Mouse (Mus musculus) neutrophil, adult 5-6 weeks (primary cell): ENCODE measurements around the gene Acta1. TPM values are rescaled to one million over a fixed set of nuclear protein-coding genes. Genes with fewer than 3 reads are reported as not detected.

Experiments used
- ATAC-seq: fragments of 151-379, 151-347 bp; 2 replicates; pipeline ENCODE4 v1.8.0; 2017; ENCODE audit warnings: mild to moderate bottlenecking, moderate TSS enrichment; ENCODE audit not compliant: insufficient number of reproducible peaks, poor library complexity, low FRiP score, severe bottlenecking; ENCODE audit errors: extremely low read depth
- total RNA-seq: library from RNA; stranded (forward); fragments of 200-1000 nt; gene quantifications from 2 replicates; pipeline ENCODE4 v1.2.3, GENCODE M21; 2017

The Acta1 gene
- total RNA-seq = not detected in 2 replicates

DNA sequence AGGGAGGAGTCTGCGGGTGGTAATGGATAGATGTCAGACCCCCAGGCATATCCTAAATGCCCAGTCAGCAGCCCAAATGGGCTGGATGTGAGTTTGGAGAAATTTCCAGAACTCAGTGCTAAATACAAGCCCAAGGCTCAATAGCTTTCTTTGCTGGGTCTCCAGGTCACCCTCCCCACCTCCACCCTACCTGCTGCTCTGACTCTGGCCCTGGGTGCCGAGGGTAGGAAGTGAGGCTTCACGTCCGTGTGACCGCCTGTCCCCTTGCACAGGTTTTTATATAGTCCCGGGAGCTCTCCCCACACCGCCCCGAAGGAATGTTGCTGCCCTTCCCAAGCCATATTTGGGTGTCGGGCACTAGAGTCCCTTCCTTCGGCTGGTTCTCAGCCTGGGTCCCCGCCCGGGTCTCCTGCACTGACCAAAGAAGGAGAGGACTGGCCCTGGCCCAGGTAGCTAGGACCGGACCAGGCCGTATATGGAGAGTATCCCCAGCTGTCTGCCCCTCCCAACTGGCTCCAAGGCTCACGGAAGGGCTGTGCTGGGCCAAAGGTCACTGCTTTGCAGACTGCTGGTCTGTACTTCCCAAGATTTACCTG, at the start of gene Acta1:
TSS of gene Acta1 (minus strand) at position 250 of the 596 bp plus-strand sequence.
- ATAC-seq = no peak

DNA sequence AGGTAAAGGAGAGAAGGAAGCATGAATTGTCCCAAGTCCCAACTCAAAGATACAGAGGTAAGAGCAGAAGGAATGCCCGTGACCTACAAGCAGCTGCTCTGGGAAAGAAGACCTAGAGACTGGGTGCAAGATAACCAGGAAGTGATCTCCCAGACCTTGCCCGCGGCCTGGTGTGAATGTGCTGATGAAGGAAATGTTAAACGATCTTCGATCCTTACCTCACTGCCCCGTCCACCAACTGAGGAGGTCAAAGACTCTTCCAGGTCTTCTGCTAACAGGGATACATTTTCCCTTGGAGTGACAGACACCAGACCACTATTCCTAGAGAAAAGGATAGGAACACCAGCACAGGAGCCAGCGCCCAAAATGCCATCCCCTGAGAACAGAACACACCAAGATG, 34.5 kb upstream of the Acta1 start:
- ATAC-seq = no peak

DNA sequence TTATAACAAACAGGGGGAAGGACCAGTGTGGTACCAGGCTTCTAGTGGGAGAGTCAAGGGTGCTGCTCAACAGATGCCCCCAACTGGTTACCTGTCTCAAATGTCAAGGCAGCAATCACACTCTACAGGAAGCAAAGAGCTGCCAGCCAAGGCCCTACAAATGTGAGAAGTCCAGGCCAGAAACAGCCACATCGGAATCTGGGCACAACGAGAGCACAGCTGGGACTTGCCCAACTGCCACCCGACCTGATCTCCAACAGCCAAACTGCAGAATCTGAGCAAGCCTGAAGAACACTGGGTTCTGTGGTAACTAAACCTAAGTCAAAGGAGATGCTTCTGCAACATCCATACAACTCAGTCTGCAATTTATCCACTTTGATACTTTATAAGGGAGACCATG, 31.1 kb upstream of the Acta1 start:
- no peak for ATAC-seq

DNA sequence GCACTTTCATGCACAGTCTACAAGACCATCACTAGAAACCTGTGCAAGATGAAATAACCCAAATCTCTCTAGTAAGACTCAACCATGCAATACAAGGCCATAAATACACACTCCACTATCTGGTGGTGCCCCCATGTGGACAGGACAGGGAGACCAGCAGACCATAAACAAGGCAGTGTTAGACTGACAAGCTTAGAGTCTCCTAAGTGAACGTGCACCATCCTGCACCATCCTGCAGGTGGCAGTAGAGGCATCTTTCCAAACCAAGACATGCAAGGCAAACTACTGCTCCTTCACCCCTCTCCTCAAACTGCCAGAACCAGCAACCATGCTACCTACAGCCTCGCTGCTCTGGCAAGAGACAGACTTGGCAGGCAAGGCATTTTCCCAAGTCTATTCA, 30.2 kb upstream of the Acta1 start:
- ATAC-seq = peak; percentile 87

DNA sequence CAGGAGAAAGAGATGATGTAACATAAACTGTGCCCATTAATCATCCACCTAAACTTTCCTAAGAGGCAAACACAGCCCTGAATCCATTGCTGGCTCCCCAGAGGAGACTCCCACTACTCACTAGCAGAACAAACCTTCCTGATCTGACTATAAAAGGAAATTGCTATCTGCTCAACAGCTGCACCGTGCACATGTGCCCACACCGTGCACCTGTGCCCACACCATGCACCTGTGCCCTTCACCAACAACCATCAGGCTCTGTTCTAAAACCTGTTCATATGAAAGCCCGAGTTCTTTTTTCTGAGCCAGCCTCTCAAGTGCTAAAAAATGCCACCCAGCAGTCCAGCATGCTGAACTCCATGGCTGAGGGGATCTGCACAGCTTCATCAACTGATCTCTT, 20.1 kb upstream of the Acta1 start:
- ATAC-seq = no peak

DNA sequence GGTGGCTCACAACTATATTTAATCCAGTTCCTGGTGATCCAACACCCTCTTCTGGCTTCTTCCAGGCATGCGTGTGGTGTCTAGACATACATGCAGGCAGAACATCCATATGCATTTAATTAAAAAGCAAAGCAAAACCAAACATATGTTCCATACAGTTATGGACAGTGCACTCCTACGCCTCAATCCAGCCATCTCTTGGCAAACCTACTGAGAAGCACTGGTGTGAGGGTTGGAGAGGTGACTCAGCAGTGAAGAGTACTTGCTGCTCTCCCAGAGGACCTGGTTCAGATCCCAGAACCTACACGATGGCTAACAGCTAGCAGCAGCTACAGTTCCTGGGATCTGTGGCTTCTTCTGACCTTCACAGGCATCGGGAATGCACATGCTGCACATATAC, 17.7 kb upstream of the Acta1 start:
- ATAC-seq = no peak

DNA sequence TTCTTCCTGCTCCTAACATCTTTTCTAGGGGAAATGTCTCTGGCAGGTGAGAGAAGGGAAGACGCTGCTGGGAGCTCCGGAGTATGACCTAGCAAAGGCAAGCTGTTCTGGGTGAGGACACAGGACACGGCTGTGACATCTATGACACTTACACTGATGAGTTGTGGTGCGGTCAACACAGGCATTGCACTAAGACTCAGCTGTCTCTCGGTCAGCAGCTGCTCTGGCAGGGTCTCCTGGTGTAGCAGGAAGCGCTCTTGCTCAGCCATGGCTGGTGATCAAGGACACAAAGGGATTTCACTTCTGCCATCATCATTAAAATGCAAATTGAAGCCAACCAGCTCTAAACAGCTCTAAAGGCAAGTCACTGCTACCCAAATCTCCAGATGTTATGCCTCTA, 13.1 kb upstream of the Acta1 start:
- no peak for ATAC-seq

DNA sequence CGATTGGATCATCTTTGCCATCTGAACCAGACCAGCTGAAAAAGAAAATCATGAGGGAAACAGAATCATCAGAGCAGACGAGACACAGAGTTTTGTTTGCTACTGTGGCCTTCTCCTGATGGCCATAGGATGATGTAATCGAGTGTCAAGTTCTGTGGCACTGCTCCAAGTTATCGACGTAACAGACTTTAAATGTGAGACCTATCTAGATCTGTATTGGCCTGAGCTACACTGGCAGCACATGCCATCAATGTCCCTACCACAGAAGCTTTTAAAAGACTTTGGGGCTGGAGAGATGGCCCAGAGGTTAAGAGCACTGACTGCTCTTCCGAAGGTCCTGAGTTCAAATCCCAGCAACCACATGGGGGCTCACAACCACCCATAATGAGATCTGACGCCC, 8.1 kb upstream of the Acta1 start:
- no peak for ATAC-seq

DNA sequence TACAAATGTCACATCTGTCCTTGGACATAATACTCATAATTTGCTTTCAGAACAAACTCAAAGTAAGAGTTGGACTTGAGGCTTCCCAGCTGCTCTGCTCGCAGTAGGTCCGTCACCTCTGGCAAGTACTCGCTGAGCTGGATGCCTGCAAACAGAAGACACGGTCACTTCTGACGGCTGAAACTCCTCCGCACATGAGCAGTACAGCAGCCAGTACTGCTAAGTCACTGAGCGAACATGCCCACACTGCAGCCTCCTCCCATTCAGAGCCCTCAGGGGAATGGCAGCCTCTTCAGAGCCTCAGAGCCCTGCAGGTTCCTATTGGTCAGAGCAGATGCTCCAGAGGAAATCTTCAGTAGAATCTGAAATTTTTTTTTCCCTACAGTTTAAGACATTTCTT, 4.8 kb upstream of the Acta1 start:
- no peak for ATAC-seq

DNA sequence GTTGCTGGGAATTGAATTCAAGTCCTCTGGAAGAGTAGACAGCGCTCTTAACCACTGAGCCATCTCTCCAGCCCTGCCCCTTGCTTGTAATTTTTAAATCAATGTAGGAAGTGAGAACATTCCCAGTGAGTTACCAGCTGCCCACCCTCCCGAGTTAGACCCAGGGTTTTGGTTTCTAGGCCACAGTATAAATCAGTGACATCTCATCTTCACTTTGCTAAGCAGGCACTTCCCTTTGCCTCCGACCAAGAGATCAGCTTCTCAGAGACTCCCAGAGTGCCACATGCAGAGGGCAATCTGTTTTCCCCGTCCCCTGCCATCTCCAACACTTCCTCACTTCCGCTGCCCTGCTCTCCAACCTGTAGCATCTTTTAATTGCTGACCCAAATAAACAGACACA, 4.0 kb upstream of the Acta1 start:
- ATAC-seq = no peak

DNA sequence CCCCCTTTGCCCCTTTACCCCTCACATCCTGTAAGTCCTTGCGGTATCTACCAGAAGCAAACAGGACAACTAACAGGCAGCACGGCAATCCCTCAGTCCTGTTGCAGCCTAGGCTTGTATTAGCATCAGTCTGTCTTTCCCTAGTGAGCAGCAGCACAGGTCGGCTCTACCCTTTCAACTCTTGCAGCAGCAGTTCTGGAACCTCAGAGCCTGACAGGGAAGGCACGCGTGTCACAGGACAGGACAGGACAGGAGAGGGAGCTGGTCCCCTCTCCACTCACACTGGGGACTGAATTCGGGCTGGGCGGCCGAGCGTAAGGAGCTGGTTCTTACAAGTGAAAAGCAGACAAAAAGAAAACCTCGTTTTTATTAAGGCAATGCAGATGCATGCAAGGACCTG, 2.2 kb upstream of the Acta1 start:
- no peak for ATAC-seq

DNA sequence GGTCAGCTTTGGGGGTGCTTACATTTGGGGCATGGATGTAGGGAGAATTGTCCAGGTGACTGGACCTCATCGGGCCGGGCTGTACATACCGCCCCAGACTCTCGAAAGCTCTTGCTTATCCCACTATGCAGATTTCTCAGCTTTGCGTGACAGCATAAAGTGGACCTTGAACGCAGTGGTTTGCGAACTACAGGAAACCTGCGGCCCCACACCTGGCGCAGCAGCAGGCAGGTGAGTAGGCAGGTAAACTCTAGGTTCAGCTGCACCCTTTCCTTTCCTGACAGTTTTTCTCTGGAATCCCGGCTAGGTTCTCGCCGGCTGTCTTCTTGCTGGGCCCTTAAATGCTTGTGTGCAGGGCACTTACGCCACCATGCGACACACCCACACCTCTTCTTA, 1.8 kb upstream of the Acta1 start:
- ATAC-seq = no peak

DNA sequence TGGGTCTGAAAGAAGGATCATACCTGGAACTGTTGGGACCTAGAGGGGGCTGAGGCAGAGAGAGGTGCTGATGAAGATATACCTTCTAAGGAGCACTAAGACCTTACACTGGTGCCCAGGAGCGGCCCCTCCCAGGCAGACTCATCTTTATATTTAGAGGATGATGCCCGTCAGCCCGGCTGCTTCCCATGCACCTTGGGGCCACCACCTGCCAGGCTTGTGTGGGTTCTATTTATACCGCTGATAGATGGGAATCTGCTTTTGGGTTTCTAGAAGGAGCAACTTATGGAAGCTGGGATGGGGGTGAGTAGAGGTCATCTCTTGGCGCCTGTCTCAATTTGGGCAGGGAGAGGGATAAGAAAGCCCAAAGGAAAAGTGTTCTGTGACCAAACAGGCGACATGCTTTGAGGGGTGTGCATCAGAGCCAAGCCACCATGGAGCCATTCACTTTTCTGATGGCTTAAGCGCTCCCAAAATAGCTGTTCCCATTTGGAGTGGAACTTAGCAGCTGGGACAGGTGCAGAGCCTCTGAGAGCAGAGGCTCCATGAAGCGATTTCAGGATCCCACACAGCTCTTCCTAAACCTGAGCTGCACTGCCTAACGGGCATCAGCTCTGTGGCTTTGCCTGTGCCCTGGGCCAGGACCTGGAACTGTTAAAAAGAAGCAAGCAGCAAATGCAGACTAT, 1.3 kb upstream of the Acta1 start:
- no peak for ATAC-seq

DNA sequence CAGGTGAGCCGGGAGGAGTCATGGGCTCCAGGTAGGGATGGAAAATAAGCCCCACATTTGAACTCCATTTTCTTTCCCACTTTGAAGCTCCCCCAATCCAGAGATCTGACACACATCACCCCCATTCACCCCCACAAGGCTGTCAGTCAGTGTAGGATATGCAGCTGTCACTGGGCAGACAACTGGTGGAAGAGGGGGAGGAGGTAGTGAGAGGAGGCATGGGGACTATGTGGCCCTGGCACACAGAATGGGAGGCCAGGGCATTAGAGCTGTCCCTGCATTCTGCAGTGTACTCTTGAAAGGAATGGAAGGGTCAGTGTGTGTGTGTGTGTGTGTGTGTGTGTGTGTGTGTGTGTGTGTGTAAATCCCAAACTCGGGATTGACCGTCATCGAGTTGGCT, 679 bp upstream of the Acta1 start:
- no peak for ATAC-seq

DNA sequence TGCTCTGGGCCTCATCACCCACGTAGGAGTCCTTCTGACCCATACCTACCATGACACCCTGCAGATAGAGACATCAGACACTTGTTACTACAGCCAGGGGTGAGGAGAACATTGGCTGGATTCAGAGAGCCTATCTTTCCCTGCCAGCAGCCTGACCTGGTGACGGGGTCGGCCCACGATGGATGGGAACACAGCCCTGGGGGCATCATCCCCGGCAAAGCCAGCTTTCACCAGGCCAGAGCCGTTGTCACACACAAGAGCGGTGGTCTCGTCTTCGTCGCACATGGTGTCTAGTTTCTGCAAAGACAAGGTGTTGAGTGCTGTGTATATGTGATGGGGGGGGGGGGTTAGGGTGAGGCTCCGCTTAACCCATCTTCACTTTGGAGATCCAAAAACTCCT, 1.1 kb downstream of the Acta1 start:
- no peak for ATAC-seq

DNA sequence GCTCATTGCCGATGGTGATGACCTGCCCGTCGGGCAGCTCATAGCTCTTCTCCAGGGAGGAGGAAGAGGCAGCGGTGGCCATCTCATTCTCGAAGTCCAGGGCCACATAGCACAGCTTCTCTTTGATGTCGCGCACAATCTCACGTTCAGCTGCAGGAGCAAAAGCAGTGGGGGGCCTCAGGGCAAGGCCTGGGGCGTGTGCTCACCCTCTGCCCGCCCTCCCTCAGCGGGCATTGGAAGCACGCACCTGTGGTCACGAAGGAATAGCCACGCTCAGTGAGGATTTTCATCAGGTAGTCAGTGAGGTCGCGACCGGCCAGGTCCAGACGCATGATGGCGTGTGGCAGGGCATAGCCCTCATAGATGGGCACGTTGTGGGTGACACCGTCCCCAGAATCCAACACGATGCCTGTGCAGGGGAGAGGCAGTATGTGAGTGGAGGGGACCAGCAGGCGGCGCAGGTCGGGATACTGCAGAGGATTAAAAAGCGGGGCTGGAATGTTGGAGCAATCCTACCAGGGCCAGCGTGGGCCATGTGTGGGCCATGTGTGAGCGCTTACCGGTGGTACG, 1.9 kb downstream of the Acta1 start:
- no peak for ATAC-seq

DNA sequence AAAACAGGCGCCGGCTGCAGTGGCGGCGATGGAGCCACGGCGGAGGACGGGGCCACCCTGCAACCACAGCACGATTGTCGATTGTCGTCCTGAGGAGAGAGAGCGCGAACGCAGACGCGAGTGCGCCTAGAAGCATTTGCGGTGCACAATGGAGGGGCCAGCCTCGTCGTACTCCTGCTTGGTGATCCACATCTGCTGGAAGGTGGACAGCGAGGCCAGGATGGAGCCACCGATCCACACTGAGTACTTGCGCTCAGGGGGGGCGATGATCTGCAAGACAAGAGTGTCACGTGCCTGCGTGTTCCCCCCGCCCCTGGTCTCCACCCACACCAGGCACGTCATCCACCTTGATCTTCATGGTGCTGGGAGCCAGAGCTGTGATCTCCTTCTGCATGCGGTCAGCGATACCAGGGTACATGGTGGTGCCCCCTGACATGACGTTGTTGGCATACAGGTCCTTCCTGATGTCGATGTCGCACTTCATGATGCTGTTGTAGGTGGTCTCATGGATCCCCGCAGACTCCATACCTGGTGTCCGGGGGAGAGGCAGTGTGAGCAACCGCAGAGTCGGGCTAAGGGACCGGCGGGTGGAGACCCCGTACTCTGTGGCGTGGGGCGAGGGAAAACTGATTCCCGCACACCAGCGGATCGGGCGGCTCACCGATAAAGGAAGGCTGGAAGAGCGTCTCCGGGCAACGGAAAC, 2.5 kb downstream of the Acta1 start:
- no peak for ATAC-seq

DNA sequence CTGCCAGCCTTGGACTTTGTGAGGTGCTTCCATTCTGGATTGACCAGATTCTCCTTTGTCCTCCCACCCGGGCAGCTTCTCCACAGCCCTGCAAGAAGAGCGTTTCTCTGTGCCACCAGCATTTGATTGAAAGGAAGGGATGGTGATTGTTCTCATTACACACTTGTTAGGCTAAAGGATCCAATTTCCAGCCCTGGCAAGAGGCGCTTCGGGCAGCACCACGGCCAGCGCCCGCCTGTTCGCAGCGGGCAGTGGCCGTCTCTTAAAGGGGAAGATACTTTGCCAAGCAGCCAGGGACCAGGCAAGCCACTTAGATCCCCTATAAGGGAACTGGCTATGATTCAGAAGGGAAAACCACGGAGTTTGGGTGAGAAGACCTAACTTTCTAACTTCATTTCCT, 3.3 kb downstream of the Acta1 start:
- no peak for ATAC-seq

DNA sequence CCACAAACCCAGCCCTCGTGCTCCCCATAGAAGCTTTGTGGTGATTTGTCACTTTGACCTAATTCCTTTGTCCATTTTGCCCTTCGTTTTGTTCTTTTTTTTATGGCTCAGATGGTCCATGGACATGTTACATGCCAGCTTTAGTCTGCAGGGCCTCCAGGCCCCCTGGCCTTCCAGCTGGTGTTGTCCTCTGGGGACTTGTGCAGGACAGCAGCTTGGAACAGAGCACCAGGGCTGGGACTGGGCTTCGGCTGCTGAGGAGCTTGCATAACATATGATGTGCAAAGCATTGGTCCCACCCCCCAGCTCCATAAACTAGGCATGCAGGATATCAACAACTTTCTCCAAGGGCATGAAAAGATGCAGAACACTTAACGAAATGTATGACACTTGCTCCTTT, 4.8 kb downstream of the Acta1 start:
- no peak for ATAC-seq

DNA sequence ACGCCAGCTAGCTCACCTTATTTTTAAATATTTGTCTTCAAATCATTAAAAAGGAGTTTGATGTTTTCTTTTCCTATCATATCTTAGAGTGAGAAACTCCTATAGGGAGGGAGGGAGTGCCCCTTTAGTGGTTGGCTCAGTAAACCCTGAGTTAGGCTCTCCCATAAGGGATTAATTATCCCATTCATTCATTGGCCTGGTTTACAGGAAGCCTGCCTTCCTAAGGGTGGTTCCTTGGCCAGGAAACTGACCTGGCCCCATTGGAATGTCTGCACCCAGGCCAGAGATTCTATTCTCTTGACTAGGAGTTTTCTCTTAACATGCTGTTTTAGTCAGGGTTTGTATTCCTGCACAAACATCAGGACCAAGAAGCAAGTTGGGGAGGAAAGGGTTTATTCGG, 6.6 kb downstream of the Acta1 start:
- no peak for ATAC-seq
